Mouse (Mus musculus) layer of hippocampus, adult 2 months (tissue): Measurements from ENCODE around the gene Asb17. TPM values are rescaled to one million over a fixed set of nuclear protein-coding genes. Genes with fewer than 3 reads are reported as not detected.

Experiments
- DNase-seq, 2 experiments: peaks; one replicate each; pipeline ENCODE4 v3.0.0; 2022; ENCODE audit warnings: low spot score in 2 of 2
- H3K27ac ChIP-seq: fragments of 200-600 bp; 2 replicates; pipeline ENCODE4 v1.8.1; 2022
- H3K4me3 ChIP-seq: fragments of 200-600 bp; 2 replicates; pipeline ENCODE4 v1.8.1; 2022; ENCODE audit warnings: mild to moderate bottlenecking
- CTCF ChIP-seq: fragments of 200-600 bp; conservative IDR thresholded peaks from 2 replicates; pipeline ENCODE4 v1.8.1; 2022; ENCODE audit warnings: antibody characterized with exemption, mild to moderate bottlenecking, moderate library complexity
- total RNA-seq, 2 experiments: library from RNA; stranded (reverse); gene quantifications; 2 replicates each; pipeline ENCODE4 v1.2.3; 2021

The Asb17 gene
- total RNA-seq, 2 experiments from 2014 or later = not detected

DNA sequence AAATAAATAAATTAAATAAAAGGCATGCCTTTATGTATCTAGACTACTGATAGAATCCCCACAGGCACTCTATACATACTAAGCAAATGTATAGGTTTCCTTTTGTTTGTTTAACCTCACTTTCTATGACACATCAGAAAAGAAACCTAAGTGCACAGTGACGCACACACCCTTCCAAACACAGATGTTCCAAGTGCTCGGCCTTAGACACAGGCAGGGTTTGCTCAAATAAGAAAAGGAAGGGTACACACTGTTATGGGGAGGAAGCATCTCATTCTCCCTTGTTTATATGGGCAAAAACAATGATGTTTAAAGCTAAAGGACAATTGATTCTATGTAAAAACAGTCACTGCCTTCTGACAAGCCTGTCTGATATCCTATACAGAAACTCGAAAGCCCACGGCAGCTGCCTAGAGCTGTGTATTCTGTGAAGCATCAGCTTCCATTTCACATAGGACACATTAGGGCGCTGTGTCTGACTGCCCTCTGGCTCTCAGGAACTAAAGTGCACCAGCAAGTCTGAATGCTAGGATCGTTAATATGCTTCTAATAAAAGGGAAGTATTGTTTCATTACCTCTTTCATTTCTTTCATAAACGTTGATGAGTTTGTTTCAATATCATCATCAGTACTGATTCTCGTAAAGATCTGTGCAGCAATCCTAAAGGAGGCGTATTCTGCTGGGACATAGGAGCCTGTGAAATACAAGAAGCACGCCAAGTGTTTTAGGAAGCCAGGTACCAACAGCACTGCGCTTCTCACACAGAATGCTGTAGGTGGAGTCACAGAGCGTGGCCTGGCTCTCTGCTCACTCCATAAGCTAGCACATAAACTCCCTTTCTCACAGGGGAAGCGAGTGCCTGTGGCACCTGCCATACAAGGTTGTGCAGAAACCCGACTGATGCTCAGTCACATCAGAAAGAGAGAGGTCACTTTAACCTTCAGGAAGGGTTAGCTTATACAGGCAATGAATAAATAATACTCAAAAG lies 23.4 kb downstream of the Asb17 start:
- TF ChIP-seq CTCF = peak; percentile 68
- H3K4me3 ChIP-seq = no peak overlapping the region
- H3K27ac ChIP-seq = no peak overlapping the region
- DNase-seq = no peak

DNA sequence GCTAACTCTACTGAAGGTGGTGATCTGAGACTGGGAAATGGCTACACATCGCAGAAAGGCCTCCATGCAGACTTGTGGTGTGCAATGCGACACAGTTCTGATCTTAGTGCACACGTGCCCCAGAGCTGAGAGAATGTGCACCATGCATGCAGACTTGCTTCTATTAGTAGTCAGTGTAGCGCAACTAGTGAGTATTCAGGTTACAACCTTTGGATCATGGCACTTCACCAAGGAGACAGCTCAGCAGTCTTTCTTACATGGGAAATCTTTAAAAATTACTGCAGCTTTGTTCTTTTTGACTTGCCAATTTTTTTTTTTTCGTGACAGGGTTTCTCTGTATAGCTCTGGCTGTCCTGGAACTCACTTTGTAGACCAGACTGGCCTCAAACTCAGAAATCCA lies 27.4 kb downstream of the Asb17 start:
- Histone ChIP-seq H3K4me3 (no peak overlapping the region), H3K27ac (no peak overlapping the region)
- DNase-seq = no peak
- no peak for TF ChIP-seq CTCF

DNA sequence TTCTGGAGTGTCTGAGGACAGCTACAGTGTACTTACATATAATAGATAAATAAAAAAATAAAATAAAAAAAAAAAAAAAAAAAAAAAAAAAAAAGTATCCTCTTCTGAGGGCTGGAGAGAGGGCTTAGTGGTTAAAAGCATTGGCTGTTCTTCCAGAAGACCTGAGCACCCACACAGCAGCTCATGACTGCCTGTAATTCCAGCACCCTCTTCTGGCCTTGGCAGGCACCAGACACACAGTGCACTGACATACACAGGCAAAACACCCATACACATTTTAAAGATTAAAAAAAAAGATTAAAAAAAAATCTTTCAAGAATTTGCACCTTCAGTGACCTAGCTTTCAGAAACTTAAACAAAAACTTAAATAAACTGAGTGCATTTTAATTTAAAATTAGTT lies 42.3 kb downstream of the Asb17 start:
- peak; percentile 51 for TF ChIP-seq CTCF
- no peak for DNase-seq
- no peak overlapping the region for H3K27ac ChIP-seq
- H3K4me3 ChIP-seq = no peak overlapping the region

DNA sequence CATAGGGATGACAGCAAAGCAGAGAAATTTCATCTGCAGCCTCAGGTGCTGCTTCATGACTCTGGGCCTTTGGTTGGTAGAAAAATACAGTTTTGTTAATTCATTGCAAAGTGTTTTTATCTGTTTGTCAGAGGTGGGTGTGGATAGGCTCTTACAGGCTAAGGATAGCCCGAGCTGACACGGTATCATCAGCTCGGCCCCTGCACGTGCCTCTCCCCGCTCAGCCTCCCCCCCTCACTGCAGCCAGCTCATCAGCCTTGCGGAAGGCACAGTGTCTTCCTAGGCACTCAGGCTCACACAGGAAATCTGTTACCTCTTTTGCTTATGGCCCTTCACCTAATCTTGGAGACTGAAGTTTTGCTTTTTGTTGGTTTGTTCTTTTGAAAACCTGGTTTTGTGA lies 44.1 kb downstream of the Asb17 start:
- TF ChIP-seq CTCF = no peak
- no peak for DNase-seq
- H3K4me3 ChIP-seq = no peak overlapping the region

DNA sequence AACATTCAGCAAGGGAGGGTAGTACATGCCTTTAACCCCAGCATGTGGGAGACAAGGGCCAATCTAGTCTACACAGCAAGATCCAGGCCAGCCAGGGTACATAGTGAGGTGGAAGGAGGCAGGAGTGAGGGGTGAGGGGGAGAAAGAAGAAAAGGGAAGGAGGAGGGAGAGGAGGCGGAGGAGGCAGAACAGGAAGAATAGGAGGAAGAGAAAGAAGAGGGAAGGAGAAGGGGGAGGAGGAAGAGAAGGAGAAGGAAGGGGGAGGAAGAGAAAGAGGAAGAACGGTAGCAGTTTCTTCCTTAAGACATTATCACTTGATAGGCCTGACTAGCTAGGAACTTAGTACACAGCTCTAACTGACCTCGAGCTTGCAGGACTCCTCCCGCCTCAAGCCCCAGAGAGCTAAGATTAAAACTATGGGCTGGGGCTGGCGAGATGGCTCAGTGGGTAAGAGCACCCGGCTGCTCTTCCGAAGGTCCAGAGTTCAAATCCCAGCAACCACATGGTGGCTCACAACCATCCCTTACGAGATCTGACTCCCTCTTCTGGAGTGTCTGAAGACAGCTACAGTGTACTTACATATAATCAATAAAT lies 45.3 kb downstream of the Asb17 start:
- TF ChIP-seq CTCF = no peak

More for the DNA sequence above, 44.1 kb downstream of the Asb17 start:
- H3K27ac ChIP-seq = no peak overlapping the region

DNA sequence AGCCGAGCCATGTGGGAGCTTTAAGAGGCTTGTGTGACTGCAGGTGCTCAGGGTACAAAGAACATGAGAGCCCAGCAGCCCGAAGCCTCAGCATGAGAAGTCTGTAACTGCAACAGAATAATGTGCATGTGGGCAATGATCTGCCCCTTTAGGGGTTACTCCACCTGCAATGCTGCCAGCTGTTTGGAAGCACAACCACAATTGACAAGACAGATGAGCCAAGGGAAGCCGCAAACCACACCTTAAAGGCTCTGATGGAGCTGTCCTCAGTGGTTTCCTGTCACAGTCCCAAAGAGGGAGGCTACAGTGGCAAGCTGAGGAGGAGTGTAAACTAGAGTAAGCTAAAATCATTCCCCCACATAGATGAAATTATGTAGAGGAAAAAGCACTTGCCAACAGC lies 51.4 kb downstream of the Asb17 start:
- TF ChIP-seq CTCF = no peak
- no peak for DNase-seq
- H3K4me3 ChIP-seq = no peak overlapping the region

More for the DNA sequence above, 45.3 kb downstream of the Asb17 start:
- H3K4me3 ChIP-seq = no peak overlapping the region
- no peak for DNase-seq
- H3K27ac ChIP-seq = no peak overlapping the region

DNA sequence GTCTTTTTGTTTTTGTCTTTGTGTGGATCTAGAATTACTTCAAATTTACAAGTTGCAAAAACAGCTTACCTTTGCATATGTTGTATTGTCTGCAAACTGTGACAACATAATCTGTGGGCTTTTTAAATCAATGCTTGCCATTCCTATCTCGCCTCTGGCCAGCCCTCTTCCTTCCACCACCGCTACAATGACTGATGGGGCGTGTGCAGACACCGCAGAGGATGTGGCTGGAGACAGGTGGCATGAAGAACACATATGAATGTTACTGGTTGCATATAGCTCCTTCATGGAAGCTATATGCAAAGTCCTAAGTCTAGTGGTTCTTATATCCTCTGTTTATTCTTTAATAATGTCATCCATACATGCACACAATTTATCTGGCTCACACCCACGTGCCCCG lies 53.2 kb downstream of the Asb17 start:
- no peak overlapping the region for H3K4me3 ChIP-seq
- no peak for TF ChIP-seq CTCF
- H3K27ac ChIP-seq = no peak overlapping the region
- no peak for DNase-seq

More for the DNA sequence above, 51.4 kb downstream of the Asb17 start:
- no peak overlapping the region for H3K27ac ChIP-seq

DNA sequence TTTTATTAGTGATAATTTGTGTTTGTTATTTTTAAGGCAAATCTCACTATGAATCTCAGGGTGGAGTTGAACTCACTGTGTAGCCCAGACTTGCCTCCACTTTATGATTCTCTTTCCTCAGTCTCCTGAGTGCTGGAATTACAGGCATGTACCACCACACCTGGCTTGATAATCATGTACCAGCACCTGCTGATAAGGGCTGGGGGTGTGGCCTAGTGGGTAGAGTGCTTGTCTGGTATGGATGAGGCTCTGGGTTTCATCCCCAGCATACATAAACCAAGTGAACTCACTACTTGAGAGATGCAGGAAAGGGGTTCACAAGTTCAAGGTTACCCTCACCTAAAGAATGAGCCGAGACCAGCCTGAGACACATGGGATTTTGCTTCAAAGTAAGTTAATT lies 57.9 kb downstream of the Asb17 start:
- TF ChIP-seq CTCF = no peak
- Histone ChIP-seq H3K4me3 (no peak overlapping the region), H3K27ac (no peak overlapping the region)
- no peak for DNase-seq

DNA sequence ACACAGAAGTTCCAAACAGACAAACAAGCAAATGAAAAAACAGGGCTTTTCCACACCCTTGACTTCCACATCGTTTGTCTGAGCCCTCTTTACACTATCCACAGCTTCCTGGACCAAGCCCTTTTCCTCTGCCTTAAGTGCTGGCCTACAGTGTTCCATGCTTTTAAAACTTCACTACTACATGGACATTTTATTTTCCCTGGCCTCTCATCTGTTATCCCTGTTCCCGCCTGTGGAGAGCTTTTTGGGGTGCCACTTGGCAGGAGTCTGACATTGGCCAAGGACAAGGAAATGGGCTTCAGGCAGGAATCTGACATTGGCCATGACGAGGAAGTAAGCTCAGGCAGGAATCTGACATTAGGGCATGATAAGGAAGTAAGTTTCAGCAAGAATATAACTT lies 58.6 kb downstream of the Asb17 start:
- no peak for TF ChIP-seq CTCF
- Histone ChIP-seq H3K27ac (no peak overlapping the region), H3K4me3 (no peak overlapping the region)
- DNase-seq = no peak

DNA sequence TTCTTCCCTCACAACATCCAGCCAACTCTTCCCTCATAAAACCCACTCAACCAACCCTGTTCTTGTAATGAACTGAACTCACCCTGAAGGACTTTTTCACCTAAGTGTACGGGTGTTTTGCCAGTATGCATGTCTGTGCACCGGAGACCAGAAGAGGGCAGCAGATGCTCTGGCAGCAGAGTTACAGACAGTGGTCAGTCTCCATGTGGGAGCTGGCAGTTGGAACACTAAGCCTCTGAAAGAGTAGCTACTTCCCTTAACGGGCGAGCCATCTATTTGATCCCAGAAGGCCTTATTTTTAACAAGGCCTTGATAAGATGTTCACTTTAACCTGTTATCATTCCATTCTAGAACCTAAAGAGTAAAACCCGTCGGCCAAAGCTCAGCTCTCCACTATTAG lies 60.6 kb downstream of the Asb17 start:
- no peak for DNase-seq
- Histone ChIP-seq H3K4me3 (no peak overlapping the region), H3K27ac (no peak overlapping the region)
- TF ChIP-seq CTCF = peak; percentile 76

Other genes with a start within 250 kb of the Asb17 start
- 10 to 100 TPM; 25.9 to 27.4 TPM for gene St6galnac3, start 119.0 kb upstream of the Asb17 start, total RNA-seq
- under 1 TPM; 0.49 to 0.51 TPM for gene Msh4, start 61.9 kb downstream of the Asb17 start, total RNA-seq
- 10 to 100 TPM; 68.7 to 72.6 TPM for gene Rabggtb, start 68.8 kb downstream of the Asb17 start, total RNA-seq
- 10 to 100 TPM; 41.5 to 53.9 TPM for gene Acadm, start 100.4 kb downstream of the Asb17 start, total RNA-seq
- gene Slc44a5, start 129.2 kb downstream of the Asb17 start, total RNA-seq = 10 to 100 TPM; 52.6 to 57.5 TPM